Mouse (Mus musculus): ENCODE data around the gene Hexdc. TPM values are rescaled to one million over a fixed set of nuclear protein-coding genes. Genes with fewer than 3 reads are reported as not detected.

Gene Hexdc
- total RNA-seq, 1 experiment from 2014 or later, result 11.5 TPM

DNA sequence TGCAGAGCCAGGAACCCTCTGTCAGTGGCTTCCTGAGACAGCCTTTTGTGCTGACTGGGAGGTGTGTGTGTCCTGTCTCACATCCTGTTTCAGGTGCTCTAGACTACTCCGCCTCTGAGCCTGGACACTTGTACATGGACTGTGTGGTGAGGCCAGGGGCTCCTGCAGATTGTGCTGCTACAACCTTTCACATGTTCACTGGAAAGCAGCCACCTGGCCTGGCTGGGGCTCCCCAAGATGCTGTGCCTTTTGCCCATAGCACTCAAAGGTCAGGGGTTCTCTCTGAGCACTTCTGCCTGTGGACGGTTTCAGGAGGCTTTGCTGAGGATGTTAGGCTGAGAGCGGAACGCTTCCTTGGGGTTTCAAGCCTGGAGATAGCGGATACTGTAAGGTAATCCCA, 16.5 kb downstream of the Hexdc start:
- no peak for ATAC-seq (ENCODE audit: extremely low read depth, insufficient number of reproducible peaks, low FRiP score, poor library complexity, severe bottlenecking)

DNA sequence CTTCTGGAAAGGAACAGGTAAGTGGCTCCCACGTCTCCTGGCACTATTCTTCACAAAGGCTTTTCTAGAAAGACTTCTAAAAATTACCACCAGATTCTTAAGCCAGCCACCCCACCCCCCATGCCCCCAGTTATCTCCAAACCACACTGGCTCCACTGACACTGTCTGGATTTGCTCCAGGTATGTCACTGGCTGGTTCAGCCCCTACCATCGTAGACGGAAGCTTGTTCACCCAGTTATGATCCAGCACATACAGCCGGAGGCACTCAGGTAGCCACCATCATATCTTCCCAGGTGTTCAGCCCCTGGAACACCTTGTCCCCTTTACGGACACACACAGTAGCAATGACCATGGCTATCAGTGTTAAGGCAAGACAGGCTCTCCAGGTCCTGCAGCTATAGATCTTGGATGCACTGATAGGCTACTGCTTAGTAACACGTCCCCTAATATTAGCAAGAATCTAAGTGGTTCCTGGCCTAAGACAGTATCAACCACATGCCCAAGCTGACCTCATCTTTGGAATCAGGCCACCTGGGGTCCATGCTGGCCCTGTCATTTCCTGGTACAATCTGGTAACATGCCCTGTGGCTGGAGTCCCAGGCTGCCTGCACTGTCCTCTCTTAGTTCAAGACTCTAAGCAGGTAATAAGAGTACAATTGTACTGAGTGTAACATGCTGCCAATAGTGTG, 17.2 kb downstream of the Hexdc start:
- ATAC-seq (ENCODE audit: extremely low read depth, insufficient number of reproducible peaks, low FRiP score, poor library complexity, severe bottlenecking), result no peak

DNA sequence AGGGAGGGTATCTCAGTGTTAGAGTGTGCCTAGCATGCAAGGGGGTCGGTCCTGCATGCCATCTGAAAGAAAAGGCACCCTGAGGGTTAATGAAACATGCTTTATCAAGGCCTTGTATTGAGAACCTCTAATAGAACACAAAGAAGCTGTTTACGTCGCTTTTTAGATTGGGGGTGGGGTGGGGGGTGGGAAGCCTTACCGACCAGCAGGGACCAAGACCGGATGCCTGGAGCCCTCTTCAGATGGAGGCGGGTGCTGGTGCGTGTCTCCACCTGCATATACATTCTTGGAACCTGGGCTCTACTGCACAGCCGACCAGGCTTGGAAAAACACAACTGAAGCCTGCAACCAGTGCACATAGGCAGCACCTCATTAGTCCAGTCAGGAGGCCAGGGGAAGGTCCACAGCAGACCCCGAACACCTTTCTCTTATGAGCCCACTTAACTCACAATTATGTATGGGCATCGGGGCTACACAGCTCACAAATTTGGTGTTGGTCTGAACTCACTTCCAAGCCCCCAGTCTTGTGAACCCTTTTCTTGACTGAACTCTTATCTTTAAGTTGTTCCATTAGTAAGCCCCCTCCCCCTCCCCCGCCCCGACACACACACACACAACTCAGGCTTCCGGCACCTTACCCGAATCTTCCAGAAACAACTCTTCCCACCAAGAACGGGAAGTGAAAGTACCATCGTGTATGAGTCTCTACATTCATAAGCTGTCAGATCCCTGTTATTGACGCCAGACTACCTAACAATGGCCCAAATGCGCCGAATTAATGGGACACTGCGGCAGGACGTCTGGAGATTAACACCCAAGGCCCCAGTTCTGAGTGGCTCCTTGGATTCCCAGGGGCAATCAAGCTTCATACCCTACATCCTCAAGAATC, 24.1 kb downstream of the Hexdc start:
- ATAC-seq (ENCODE audit: extremely low read depth, insufficient number of reproducible peaks, low FRiP score, poor library complexity, severe bottlenecking), result peak; percentile 39

DNA sequence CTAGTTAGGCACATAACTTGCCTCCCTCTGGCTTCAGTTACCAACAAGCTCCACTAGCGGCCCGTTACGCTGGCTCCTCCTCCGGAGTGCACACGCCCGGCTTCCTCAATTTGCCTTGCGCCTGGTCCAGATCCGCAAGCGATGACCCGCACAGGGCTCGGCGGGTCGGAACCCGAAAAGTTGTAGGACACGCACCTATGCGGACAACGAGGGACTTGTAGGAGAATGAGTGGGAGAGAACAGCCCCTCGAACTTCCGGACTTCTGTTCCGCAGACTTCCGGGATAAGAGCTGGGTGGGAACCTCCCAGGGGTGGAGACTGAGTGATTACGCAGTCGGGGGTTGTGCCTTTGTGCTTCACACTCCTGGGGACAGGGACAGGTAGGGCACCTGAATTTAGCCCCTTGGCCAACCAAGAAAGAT, 24.8 kb downstream of the Hexdc start, which contains the start of gene Cybc1:
Cybc1 (minus strand) TSS at position 305 of the 422 bp plus-strand sequence.
- peak; percentile 80 for ATAC-seq (ENCODE audit: extremely low read depth, insufficient number of reproducible peaks, low FRiP score, poor library complexity, severe bottlenecking)

DNA sequence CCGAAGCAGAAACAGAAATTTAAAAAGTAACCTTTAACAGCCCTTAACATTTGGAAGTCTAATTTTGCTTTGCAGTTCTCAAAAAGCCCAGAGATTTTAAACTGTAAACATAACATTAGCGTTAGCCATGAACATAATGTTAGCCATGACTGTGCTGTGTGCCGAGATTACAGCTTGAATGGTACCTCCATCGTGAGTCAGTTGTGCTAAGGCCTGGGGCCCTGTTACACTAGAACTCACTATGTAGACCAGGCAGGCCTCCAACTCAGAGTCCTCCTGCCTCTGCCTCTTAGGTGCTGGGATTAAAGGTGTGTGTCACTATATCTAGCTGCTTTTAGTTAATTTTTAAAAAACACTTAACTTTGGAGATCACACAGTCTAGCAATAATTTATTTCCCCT, 27.0 kb downstream of the Hexdc start:
- ATAC-seq (ENCODE audit: extremely low read depth, insufficient number of reproducible peaks, low FRiP score, poor library complexity, severe bottlenecking), result no peak

DNA sequence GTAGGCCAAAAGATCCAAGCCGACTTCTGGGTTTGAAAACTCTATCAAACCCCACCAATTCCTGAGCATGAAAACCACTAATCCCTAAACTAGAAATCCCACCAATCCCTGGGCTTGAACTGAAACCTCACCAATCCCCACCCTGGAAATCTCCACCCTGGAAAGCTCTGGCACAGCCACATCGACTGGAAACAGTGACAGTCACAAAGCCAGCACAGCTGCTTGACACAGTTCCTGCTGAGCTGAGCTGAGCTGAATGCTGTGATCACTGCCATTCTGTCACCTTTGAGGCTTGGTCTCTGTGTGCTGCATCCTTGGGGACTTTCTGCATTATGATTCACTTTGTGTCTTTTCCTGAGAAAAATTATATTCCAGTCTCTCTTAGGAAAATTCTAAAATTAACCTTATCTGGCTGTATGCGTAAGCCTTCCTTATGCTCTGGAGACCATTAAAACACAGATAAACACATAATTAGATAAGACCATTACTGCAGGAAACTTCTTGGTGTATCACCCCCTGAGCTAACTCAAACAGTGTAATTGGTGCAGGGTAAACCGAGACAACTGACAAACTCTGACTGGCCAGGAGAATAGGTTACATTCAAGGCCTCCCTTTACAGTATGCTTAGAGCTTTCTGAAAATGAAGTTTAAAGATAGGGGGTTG, 27.5 kb downstream of the Hexdc start:
- no peak for ATAC-seq (ENCODE audit: extremely low read depth, insufficient number of reproducible peaks, low FRiP score, poor library complexity, severe bottlenecking)

DNA sequence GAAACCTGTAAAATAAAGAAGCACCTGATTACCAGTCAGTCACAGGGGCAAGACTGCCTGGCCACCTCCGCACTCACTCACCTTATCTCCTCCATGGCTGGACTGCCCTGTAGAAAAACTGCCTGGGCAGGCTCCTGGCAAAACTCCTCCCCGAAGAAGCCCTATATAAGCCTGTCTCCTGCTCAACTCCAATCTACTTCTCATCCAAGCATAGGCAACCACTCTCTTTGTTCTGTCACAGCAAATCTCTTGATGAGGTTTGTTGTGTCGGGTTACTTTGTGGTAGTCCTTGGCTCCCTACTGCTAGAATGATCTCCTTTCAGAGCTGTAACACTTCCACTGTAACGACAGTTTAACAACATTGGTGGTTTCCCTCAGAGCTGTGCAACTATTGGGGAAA, 28.5 kb downstream of the Hexdc start:
- no peak for ATAC-seq (ENCODE audit: extremely low read depth, insufficient number of reproducible peaks, low FRiP score, poor library complexity, severe bottlenecking)

DNA sequence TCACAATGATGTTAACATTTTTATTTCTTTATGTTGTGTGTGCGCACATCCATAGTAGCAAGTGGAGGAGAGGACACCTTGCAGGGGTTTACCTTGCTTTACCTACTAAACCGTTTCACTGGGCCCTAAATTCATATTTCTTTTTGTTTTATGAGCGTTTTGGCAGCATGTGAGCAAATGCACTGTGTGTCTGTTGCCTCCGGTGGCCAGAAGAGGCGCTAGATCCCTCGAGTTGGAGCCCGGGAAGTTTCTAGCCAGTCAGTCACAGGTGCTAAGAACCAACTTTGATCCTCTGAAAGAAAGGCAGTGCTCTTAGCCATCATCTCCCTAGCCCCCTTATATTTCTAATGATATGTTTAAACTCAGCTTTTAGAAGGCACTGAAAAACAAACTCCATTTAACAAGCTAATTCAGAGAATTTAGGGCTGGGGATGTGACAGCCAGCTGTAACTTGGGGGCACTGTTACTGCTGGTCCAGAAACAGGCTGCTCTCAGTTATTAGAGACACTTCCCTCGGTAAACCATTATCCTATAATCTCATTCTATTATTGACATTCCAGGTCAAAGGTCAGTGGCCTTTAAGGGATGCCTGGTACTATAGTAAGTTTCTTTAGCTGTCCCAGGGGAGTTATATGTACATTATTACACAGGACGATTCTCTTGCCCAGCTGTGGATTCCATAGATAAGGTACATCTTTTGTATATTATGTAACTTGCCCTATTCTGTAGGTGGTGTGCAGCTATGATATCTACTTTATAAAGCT, 31.4 kb downstream of the Hexdc start:
- ATAC-seq (ENCODE audit: extremely low read depth, insufficient number of reproducible peaks, low FRiP score, poor library complexity, severe bottlenecking), result peak; percentile 30; the same call in 1 of the 2 replicates

DNA sequence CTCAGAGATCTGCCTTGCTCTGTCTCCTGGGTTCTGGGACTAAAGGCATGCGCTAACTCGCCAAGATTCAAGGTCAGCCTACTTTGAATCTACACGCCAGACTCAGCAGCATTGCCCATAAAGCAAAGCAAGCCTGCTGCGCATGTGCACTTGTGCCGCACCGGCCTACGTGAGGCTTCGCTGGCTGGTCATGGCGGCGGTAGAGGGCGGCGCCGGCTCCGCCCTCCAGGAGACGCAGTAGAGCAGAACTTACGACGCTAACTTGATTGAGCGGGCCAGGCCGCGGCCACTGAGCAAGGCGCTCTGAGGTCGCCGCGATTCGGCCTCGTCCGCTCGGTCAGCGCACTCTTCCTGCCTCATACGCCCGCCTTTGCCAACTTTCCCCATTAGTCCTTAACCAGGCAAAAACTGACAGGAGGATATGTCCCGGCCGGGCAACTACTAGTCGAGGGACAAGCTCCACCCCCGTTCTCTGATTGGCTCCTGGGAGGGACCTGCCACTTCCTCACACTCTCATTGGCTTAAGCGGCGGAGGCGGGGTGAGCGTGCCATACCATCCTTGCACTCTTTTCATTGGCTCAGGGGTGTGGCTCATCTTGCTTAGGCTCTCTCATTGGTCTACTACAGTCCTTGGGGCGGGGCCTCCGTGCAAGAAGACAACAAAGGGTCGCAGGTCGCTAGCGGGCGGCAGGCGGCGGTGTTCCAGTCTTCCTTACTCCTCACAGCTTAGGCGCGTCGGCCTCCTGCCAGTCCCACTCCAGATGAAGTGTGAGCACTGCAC, 32.5 kb downstream of the Hexdc start, which contains the start of gene Narf:
Narf (plus strand) TSS at position 690 of the 781 bp plus-strand sequence.
- peak; percentile 95 for ATAC-seq (ENCODE audit: extremely low read depth, insufficient number of reproducible peaks, low FRiP score, poor library complexity, severe bottlenecking)

DNA sequence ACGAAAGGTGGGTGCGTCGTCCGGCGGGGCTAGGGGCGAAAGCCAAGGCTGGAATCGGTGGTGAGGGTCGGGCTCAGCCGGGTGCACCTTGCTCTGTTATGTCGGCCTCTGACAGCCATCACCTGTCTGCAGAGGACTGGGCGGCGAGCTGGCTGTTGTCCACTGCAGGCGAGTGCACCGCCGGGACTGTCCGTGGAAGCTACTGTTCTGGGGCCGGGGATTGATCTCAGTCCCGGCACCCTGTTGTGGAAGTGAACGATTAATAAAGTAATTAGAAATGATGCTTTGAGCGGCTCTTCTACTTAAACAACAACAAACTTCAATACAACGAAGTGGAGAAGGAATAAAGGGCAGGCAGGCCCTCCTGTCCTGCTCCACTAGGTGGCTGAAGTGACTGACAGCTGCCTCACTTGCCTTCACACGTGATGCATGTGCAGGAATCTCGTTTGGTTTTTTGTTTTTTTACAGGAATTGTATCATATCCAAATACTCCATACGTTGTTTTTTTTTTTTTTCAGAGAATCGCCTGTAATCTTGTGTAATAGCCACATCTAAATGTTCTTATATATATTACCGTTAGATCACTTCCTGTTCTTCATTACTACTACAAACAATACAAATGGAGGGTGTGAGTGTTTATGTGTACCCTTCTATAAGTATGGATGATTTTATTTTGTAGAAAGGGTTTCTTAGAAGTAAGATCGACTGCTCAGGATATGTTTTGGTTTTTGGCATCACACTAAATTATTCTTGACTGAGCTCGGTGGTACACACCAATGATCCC, 33.3 kb downstream of the Hexdc start:
- ATAC-seq (ENCODE audit: extremely low read depth, insufficient number of reproducible peaks, low FRiP score, poor library complexity, severe bottlenecking), result no peak

DNA sequence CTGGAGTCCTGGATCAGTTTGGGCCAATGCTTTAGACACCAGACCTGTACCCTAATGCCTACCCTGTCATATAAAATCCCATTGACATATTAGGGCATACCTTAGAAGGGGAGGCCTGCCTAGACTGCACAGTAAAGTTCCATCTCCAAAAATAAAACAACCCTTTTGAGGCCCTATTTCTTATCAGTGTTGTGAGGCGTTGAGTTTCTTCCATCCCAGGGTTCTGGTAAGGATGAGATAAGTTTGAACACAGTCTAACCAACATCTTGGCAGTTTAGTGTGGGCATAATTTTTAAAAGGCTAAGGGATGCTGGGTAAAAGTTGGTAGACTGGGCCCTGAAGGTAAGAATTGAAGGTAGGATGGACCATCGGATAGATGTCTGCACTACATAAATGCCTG, 35.4 kb downstream of the Hexdc start:
- ATAC-seq (ENCODE audit: extremely low read depth, insufficient number of reproducible peaks, low FRiP score, poor library complexity, severe bottlenecking), result no peak

DNA sequence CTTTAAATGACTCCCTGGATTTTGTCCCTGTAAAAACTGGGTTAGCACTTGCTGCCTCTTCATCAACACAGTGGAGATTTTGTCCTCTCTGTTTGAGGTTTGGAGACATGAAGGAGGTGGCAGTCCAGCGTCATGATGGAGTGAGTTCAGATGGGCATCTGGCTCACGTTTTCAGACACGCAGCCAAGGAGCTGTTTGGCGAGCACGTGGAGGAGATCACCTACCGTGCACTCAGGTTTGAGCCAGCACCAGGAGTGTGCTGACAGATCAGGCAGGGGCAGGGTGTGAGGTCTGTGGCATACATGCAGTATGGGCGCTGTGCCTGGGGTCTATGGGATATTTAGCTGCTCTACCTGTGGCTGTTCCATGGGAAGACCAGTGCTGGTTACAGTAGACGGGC, 46.0 kb downstream of the Hexdc start:
- no peak for ATAC-seq (ENCODE audit: extremely low read depth, insufficient number of reproducible peaks, low FRiP score, poor library complexity, severe bottlenecking)

DNA sequence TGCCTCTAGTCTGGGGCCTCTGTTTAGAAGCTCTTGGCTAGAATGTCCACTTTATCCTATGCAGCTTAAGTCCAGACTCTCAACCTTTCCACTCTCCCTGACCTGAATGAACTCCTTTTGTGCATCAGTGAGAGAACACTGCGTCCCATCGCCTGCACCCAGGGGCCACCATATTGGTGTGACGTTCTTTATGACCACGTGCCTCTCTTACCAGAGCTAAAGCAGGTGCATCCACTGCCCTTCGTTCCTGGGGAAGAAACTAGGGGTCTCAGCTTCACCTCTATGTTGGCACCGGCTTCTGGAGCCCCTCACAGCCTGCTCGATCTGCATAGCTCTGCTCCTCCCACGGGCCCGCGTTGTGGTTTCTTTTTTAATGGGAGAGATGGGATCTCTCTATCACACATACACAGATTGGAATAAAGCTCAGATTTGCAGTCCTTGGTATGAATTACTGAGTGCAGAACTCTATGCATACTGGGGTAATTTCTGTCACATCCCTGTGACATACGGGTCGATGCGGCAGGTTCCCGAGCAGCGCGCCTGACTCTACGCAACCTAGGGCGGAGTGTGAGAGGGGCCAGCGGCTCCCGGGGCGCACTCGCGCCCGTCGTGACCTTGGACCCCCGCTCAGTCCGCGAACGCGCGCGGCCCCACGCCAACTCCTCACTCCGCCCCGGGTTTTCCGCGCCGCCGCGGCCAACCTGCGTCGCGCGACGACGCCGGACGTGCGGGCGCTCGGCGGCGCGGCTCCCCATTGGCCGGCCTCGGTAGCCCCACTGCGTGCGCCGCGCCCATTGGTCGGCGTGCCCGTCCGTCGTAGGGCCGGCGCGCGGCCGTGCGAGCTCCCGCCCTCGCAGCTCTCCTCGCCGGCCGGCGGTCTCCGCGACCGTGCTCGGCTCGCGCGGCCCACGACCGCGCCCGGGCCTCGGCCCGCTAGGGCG, 55.2 kb downstream of the Hexdc start, which contains the start of gene Foxk2:
Foxk2 (plus strand) TSS at position 831 of the 941 bp plus-strand sequence.
- ATAC-seq (ENCODE audit: extremely low read depth, insufficient number of reproducible peaks, low FRiP score, poor library complexity, severe bottlenecking), result peak; percentile 90

DNA sequence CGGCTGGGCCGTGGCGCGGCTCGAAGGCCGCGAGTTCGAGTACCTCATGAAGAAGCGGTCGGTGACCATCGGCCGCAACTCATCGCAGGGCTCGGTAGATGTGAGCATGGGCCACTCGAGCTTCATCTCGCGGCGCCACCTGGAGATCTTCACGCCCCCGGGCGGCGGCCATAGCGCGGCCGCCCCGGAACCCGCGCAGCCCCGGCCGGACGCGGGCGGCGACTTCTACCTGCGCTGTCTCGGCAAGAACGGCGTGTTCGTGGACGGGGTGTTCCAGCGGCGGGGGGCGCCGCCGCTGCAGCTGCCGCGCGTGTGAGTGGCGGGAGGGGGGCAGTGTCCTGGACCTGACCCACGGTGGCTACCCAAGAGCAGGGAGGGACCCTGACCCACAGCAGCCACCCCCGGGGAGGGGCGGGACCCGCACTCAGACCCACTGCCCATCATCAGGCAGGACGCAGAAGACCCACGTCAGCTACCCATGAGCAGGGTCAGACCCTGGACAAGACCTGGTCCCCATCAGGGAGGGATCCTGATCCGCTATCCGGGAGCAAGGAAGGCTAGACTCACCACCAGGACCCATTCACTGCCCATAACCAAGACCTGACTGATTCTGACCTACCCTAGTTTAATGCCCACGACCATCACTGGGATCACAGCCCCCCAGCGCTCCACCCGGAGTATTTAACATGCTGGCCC, 56.1 kb downstream of the Hexdc start:
- ATAC-seq (ENCODE audit: extremely low read depth, insufficient number of reproducible peaks, low FRiP score, poor library complexity, severe bottlenecking), result no peak

DNA sequence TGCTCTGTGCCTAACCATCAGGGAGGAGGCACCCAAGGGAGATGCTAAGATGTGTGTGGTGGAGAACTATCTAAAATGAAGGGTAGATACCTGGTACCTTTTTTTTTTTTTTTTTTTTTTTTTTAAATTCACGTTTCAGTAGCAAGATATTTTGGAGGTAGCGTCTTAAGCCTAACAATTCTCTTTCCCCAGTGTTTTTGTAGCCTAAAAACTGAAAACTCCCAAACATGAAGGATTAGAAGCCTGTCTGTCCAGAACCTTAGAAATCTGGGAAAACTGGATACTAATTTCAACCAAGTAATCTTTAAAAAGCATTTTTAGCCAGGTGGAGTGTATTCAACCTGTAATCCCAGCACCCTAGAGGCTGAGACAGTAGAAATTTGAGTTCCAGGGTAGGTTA, 56.8 kb downstream of the Hexdc start:
- ATAC-seq (ENCODE audit: extremely low read depth, insufficient number of reproducible peaks, low FRiP score, poor library complexity, severe bottlenecking), result no peak

Measured in neutrophil, adult 5-6 weeks (primary cell).